Mouse (Mus musculus) liver, embryonic 14.5 days (tissue): ENCODE data around the gene Sertad4. TPM values are rescaled to one million over a fixed set of nuclear protein-coding genes. Genes with fewer than 3 reads are reported as not detected.

Experiments used
- ATAC-seq: fragments of 200-750 bp; cut with Nextera tagmentation; 2 replicates; pipeline ENCODE4 v1.8.0; 2017; ENCODE audit warnings: moderate number of reproducible peaks, mild to moderate bottlenecking, moderate library complexity; ENCODE audit not compliant: insufficient read depth
- DNase-seq, 3 experiments: peaks; one replicate each; pipeline ENCODE4 v3.0.0-alpha.2; 2012 to 2013; ENCODE audit warnings: low read depth in 3 of 3, low spot score in 3 of 3
- H3K27ac ChIP-seq: fragments of 300-500 bp; sonication (generic); 2 replicates; pipeline ENCODE4 v1.5.1; 2014; ENCODE audit warnings: moderate library complexity, mild to moderate bottlenecking, control low read depth, inconsistent platforms
- H3K27me3 ChIP-seq: fragments of 300-500 bp; sonication (generic); 2 replicates; pipeline ENCODE4 v1.6.1; 2014; ENCODE audit warnings: mild to moderate bottlenecking, low read length, moderate library complexity; ENCODE audit not compliant: control insufficient read depth, insufficient read depth
- H3K36me3 ChIP-seq: fragments of 300-500 bp; sonication (generic); replicated peaks from 2 replicates; pipeline ENCODE4 v1.6.1; 2014; ENCODE audit warnings: low read depth; ENCODE audit not compliant: control insufficient read depth, insufficient read depth
- H3K4me1 ChIP-seq, 2 experiments: fragments of 200-500 bp in 1 of 2; fragments of 300-500 bp in 1 of 2; sonication (generic) in 1 of 2; replicated peaks; 2 replicates each; pipeline ENCODE4 v1.6.1; 2012 to 2014; ENCODE audit warnings: antibody characterized with exemption in 1 of 2, inconsistent platforms in 1 of 2, low read length in 1 of 2; ENCODE audit not compliant: control insufficient read depth in 2 of 2, insufficient read depth in 2 of 2
- H3K4me2 ChIP-seq: fragments of 300-500 bp; sonication (generic); 2 replicates; pipeline ENCODE4 v1.6.1; 2014; ENCODE audit warnings: low read depth, mild to moderate bottlenecking, control low read depth, moderate library complexity
- H3K4me3 ChIP-seq, 2 experiments: fragments of 200-500 bp in 1 of 2; fragments of 300-500 bp in 1 of 2; sonication (generic) in 1 of 2; 2 replicates each; pipeline ENCODE4 v1.5.1; 2012 to 2014; ENCODE audit warnings: low read depth in 2 of 2, low read length in 2 of 2, mild to moderate bottlenecking in 2 of 2, control low read depth in 1 of 2, inconsistent platforms in 1 of 2, moderate library complexity in 1 of 2; ENCODE audit not compliant: insufficient read depth in 1 of 2
- H3K9ac ChIP-seq: fragments of 300-500 bp; sonication (generic); replicated peaks from 2 replicates; pipeline ENCODE4 v1.6.1; 2014; ENCODE audit warnings: mild to moderate bottlenecking, control low read depth, moderate library complexity
- H3K9me3 ChIP-seq: fragments of 300-500 bp; sonication (generic); 2 replicates; pipeline ENCODE4 v1.6.1; 2016; ENCODE audit warnings: low read length, mixed read lengths; ENCODE audit not compliant: control insufficient read depth
- CTCF ChIP-seq: IDR thresholded peaks from 2 replicates; pipeline ENCODE4 v1.5.1; 2016; ENCODE audit warnings: antibody characterized with exemption, low read depth, control low read depth
- EP300 ChIP-seq: IDR thresholded peaks from 2 replicates; pipeline ENCODE4 v1.6.1; 2016; ENCODE audit warnings: antibody characterized with exemption, low read depth
- WGBS: fragments of 180-500 bp; shearing (Covaris S2); extraction: QIAGEN DNeasy Blood & Tissue Kit; methylation state at CpG from one replicate; pipeline ENCODE4 v1.1.7; 2014; ENCODE audit not compliant: insufficient replicate concordance; 5-methylcytosine and 5-hydroxymethylcytosine counted together
- polyA plus RNA-seq, 2 experiments: library from polyadenylated mRNA; depleted of rRNA in 1 of 2; stranded (reverse) in 1 of 2; unstranded in 1 of 2; fragments of >200 nt; fragmentation: Nextera tagmentation in 1 of 2; extraction: Ambion mirVana in 1 of 2; gene quantifications; 2 replicates each; pipeline versions ENCODE4 v1.2.1 to v1.2.3; 2012 to 2014

Gene Sertad4
- polyA plus RNA-seq, 2 experiments = 0.19 to 0.37 TPM

DNA sequence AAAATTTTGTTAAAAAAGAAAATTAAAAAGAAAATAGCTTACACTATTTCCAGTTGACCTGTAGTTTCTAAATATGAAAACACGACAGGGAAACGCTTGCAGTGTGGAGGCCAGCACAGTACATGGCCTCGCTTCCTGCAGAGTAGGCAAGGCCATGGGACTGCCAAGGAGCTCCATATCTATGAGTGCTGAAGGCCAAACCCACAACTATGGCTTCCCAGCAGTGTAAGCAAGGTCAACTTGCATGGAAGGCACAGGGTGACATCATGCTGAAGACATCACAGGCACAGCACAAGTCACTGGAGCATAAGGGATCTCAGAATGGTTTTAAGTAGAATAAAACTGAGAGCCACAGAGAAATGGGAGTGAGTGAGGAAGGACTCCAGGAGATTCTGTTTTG lies 40.5 kb upstream of the Sertad4 start:
- no peak overlapping the region for H3K4me2 ChIP-seq
- no peak overlapping the region for H3K4me3 ChIP-seq
- H3K4me1 ChIP-seq = no peaks in the 10 kb centered on the region
- no peak overlapping the region for H3K27ac ChIP-seq
- H3K27me3 ChIP-seq = no peaks in the 10 kb centered on the region
- no peaks in the 10 kb centered on the region; the same call in 1 of the 2 replicates for H3K36me3 ChIP-seq
- no peaks in the 10 kb centered on the region for H3K9me3 ChIP-seq
- ATAC-seq (no peak), DNase-seq (no peak)
- TF ChIP-seq EP300 (no peak), CTCF (no peak)
- H3K9ac ChIP-seq = no peak overlapping the region
- 75% methylated on average over 3 of the region's 3 CpGs for WGBS

DNA sequence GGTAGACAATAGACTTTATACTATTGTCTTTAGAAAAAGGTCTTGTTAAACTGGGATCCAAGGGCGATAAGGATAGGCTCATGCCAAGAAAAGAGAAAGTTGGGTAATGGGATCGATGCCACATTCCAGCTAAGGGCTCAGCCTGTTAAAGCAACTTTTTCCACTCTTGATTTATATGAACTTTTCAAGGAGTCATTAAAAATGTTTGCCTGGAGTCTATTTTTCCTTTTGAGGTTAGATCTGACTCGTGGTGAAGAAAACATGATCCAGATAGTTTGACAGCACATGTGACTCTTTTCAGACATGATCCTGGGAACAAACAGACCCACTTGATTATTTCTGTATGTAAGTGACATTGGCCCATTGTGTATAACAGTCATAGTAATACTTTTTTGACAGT lies 35.2 kb upstream of the Sertad4 start:
- Histone ChIP-seq H3K9ac (no peak overlapping the region), H3K36me3 (no peaks in the 10 kb centered on the region), H3K4me3 (no peak overlapping the region), H3K4me1 (no peaks in the 10 kb centered on the region), H3K4me2 (no peak overlapping the region), H3K27me3 (no peaks in the 10 kb centered on the region), H3K27ac (no peak overlapping the region), H3K9me3 (no peaks in the 10 kb centered on the region)
- DNase-seq = no peak
- TF ChIP-seq EP300 (no peak), CTCF (no peak)
- 68% methylated on average over 3 of the region's 3 CpGs for WGBS
- ATAC-seq = no peak

DNA sequence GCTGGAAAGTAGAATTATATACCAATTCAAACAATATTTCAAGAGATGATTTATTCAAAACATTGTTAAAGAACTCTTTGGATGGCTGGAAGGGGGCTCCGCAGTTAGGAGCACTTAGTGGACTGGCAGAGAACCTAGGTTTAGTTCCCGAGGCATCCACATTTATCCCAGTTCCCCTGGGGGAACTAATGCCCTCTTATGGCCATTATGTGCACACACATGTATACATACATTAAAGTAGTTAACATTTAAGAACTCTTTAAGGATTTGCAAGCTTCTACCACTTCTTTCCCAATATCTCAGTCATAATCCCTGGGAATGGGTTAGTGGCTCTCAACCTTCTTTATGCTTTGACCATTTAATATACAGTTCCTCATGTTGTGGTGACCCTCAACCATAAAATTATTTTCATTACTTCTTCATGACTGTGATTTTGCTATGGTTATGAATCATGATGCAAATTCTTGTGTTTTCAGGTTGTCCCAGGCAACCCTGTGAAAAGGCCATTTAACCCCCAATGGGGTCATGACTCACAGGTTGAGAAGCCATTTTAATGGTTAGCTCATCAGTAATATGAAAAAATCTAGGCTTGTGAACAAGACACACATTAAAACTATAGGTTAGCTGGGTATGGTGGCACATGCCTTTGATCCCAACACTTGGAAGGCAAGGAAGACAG lies 27.2 kb upstream of the Sertad4 start:
- Histone ChIP-seq H3K27ac (no peak overlapping the region), H3K4me2 (no peak overlapping the region)
- 49% methylated on average over 2 of the region's 2 CpGs for WGBS

DNA sequence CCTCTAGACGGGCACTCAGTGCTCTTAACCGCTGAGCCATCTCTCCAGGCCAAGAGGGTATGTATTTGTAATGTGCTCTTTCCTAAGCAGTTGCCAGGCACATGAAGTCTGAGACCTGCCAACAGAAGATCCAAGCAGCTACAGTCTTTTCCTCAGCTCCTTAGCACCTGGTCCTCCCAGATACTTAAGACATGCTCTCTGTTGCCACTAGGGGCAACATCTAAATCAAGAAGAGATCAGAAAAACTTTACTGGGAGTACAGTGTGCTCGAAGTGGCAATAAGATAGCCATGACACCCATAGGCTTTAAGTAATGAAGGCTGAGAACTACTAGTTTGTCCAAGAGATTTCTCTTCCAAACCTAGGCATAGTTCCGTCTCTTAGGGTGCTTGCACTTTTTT lies 24.6 kb upstream of the Sertad4 start:
- TF ChIP-seq CTCF (peak; percentile 15; the same call in 1 of the 2 replicates), EP300 (no peak)
- H3K27me3 ChIP-seq = no peaks in the 10 kb centered on the region
- no peak overlapping the region for H3K4me3 ChIP-seq
- H3K27ac ChIP-seq = no peak overlapping the region
- ATAC-seq (no peak), DNase-seq (no peak)
- 52% methylated on average over 4 of the region's 4 CpGs for WGBS
- H3K4me1 ChIP-seq = no peaks in the 10 kb centered on the region
- no peaks in the 10 kb centered on the region for H3K36me3 ChIP-seq
- H3K9me3 ChIP-seq = no peaks in the 10 kb centered on the region
- H3K4me2 ChIP-seq = no peak overlapping the region
- no peak overlapping the region for H3K9ac ChIP-seq

More for the DNA sequence above, 27.2 kb upstream of the Sertad4 start:
- no peaks in the 10 kb centered on the region for H3K36me3 ChIP-seq
- DNase-seq = no peak
- no peak overlapping the region for H3K4me3 ChIP-seq
- no peak for ATAC-seq
- H3K27me3 ChIP-seq = no peaks in the 10 kb centered on the region
- no peaks in the 10 kb centered on the region for H3K4me1 ChIP-seq
- no peak overlapping the region for H3K9ac ChIP-seq
- H3K9me3 ChIP-seq = no peaks in the 10 kb centered on the region
- TF ChIP-seq EP300 = no peak
- peak; percentile 31; the same call in 1 of the 2 replicates for TF ChIP-seq CTCF

DNA sequence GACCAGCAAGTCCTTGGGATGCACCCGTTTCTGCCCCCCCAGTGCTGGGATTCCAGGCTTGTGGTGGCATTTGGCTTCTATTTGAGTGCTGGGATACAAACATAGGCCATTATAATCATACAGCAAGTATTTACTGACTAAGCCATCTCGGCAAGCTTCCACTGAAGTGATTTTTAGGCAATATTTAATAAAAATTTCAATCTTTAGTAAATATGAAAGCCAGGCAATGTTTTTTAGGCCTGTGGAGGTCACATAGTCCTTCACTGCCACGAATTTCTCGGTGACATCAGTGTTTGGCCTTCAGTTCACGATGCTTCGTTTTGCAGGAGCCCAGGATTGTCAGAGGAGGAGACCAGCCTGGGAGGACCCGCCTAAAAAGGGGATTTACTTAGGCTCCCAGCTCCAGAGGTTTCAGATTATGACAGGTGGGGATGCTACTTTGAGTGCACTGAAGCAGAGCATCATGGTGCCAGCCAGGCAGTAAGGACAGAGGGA lies 23.6 kb upstream of the Sertad4 start:
- ATAC-seq (no peak), DNase-seq (no peak)
- H3K27ac ChIP-seq = no peak overlapping the region
- WGBS = 66% methylated on average over 7 of the region's 7 CpGs
- no peak overlapping the region for H3K9ac ChIP-seq
- TF ChIP-seq CTCF (no peak), EP300 (no peak)
- no peaks in the 10 kb centered on the region for H3K9me3 ChIP-seq
- no peak overlapping the region for H3K4me3 ChIP-seq
- H3K4me1 ChIP-seq = no peaks in the 10 kb centered on the region
- H3K36me3 ChIP-seq = no peaks in the 10 kb centered on the region
- H3K4me2 ChIP-seq = no peak overlapping the region
- H3K27me3 ChIP-seq = no peaks in the 10 kb centered on the region
